Mouse (Mus musculus) liver, embryonic 14.5 days (tissue): ENCODE results near the gene Slc9a3.

Experiments used
- CTCF ChIP-seq: IDR thresholded peaks from 2 replicates; pipeline ENCODE4 v1.5.1; 2016; ENCODE audit warnings: antibody characterized with exemption, low read depth, control low read depth
- EP300 ChIP-seq: IDR thresholded peaks from 2 replicates; pipeline ENCODE4 v1.6.1; 2016; ENCODE audit warnings: antibody characterized with exemption, low read depth

DNA sequence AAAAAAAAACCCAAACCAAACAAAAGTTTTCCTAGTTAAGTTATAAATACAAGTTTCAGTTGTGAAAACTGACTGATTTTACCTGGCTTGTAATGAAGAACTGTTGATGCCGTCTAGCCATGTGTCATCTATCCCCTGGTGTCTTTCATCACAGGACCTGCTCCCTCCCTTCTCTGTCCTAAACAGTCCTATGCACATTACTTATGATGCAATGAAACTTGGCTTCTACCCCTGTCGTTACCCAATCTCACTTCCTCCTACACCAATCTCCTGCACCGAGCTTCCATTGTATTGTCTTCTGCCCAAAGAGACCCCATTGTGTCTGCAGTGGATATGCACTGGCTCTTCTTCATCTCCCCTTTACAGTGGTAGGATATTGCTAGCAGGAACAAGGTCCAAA is 31.0 kb upstream of the Slc9a3 start:
- TF ChIP-seq CTCF (no peak), EP300 (no peak)
